Mouse (Mus musculus) embryonic facial prominence, embryonic 10.5 days (tissue): ENCODE data around the gene Arhgap27. TPM values are rescaled to one million over a fixed set of nuclear protein-coding genes. Genes with fewer than 3 reads are reported as not detected.
"Not testable (repeated sequence)": the region's sequence is repeated elsewhere in the genome, so short reads cannot be mapped to it uniquely, and the experiment has no call there.

Experiments used
- DNase-seq: peaks from one replicate; pipeline ENCODE4 v3.0.0-alpha.2; 2017; ENCODE audit warnings: low spot score
- H3K27ac ChIP-seq: fragments of 300-500 bp; sonication (generic); replicated peaks from 2 replicates; pipeline ENCODE4 v1.5.1; 2016; ENCODE audit warnings: mild to moderate bottlenecking
- H3K27me3 ChIP-seq: fragments of 300-500 bp; sonication (generic); replicated peaks from 2 replicates; pipeline ENCODE4 v1.6.1; 2016; ENCODE audit warnings: low read depth, mild to moderate bottlenecking; ENCODE audit not compliant: poor library complexity, severe bottlenecking
- H3K36me3 ChIP-seq: fragments of 300-500 bp; sonication (generic); replicated peaks from 2 replicates; pipeline ENCODE4 v1.6.1; 2016; ENCODE audit warnings: mild to moderate bottlenecking, moderate library complexity
- H3K4me1 ChIP-seq: fragments of 300-500 bp; sonication (generic); 2 replicates; pipeline ENCODE4 v1.6.1; 2016
- H3K4me3 ChIP-seq: fragments of 300-500 bp; sonication (generic); 2 replicates; pipeline ENCODE4 v1.5.1; 2016; ENCODE audit warnings: mild to moderate bottlenecking, moderate library complexity
- H3K9me3 ChIP-seq: fragments of 300-500 bp; sonication (generic); 2 replicates; pipeline ENCODE4 v1.6.1; 2016; ENCODE audit warnings: mild to moderate bottlenecking
- WGBS: fragments of 180-500 bp; shearing (Covaris S2); methylation state at CpG from one replicate; pipeline ENCODE4 v1.1.7; 2016; 5-methylcytosine and 5-hydroxymethylcytosine counted together
- polyA plus RNA-seq: library from polyadenylated mRNA; unstranded; fragments of >200 nt; fragmentation: Nextera tagmentation; extraction: Ambion mirVana; gene quantifications from 2 replicates; pipeline ENCODE4 v1.2.1, GENCODE M21; 2016

Gene Arhgap27
- 5.3 and 5.8 TPM in 2 replicates for polyA plus RNA-seq

GRCm38 (mm10) chr11:103363214-103364148 is at the start of gene Arhgap27:
Gene Arhgap27 (minus strand): TSS chr11:103363692.
- Histone ChIP-seq H3K9me3 (no peaks in the 10 kb centered on the region), H3K36me3 (peaks cover 30% of the 10 kb centered on the region), H3K27me3 (peaks cover 78% of the 10 kb centered on the region), H3K4me3 (peak within 1 kb of the TSS; percentile 68), H3K27ac (peak within 1 kb of the TSS; percentile 80), H3K4me1 (peaks cover 60% of the 10 kb centered on the region)
- 2% methylated on average over 35 of the region's 35 CpGs for WGBS
- peak; percentile 62 for DNase-seq

DNA sequence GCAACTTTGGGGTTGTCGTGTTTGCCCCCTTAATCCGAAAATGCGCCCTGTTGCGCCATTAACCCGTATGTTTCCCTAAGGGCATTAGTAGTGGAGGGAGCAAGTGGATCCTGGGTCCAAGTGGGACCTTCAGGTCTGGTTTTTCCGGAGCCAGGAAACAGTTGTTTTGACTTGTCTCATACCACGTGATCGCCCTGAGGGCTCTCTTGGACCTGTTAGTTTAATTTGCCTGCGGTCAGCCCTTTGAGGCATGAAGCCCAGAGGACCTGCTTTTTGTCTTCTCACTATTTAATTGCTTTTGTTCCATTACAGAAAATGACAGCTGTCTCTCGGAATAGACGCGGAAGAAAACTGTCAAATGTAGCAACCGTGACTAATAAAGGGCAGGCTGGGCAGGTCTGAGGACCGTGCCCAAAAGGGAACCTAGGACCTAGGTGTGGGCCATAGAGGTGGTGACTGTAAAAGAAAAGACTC is 49.5 kb upstream of the Arhgap27 start:
- no peak for DNase-seq
- 2% methylated on average over 14 of the region's 14 CpGs for WGBS
- peak overlapping the region; percentile 87 for H3K27ac ChIP-seq
- H3K4me3 ChIP-seq: peak overlapping the region; percentile 93
- H3K9me3 ChIP-seq: no peaks in the 10 kb centered on the region
- peaks cover 24% of the 10 kb centered on the region for H3K4me1 ChIP-seq
- H3K27me3 ChIP-seq: no peaks in the 10 kb centered on the region
- H3K36me3 ChIP-seq: peaks cover 7% of the 10 kb centered on the region; the same call in 1 of the 2 replicates

DNA sequence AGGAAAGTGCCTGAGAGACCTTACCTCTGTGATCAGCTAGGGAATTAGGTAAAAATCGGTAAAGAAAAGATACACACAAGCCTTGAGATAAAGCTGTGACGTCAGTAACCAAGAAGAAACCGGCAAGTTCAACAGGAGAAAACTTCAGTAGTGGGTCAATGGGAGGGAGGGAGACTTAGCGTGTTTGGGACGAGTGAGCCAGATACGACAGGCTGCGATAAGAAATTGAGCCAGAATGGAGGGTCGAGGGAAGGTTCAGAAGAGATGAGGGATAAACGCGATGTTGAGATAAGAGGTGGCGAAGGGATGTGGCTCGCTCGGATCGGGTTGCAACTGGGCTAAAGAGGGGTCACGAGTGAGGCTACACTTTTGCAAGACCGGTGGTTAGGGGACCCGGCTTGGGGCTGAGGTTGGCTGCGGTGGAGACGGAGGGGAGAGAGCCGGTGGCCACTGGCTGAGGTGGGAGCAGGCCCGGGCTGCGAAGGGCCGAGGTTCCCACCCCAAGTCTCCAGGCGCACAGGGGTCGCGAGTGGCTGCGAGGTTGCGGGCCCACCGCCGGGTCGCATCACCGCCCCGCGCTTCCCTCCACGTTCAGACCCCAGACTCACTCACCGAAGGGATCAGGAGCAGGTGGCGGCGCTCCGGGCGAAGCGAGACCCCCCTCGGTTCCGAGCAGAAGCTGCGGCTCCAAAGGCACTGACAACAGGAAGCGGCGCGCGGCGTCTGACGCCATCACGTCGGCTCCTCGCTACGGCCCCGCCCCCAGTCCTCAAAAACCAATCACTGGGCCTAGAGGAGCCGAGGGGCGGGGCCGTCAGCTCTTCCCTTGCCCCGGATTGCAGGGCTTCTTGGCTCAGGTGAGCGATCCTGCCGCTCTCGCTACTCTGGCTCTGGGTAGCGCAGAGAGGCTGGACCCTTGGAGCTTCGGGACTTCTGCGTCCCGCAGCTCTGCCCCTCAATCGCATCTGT is 48.8 kb upstream of the Arhgap27 start, which contains the start of gene Plekhm1:
TSS of gene Plekhm1 (minus strand) at position 707 of the 969 bp plus-strand sequence.
- Histone ChIP-seq H3K36me3 (peaks cover 7% of the 10 kb centered on the region; the same call in 1 of the 2 replicates), H3K9me3 (no peaks in the 10 kb centered on the region), H3K27ac (peak within 1 kb of the TSS; percentile 87), H3K4me3 (peak within 1 kb of the TSS; percentile 93), H3K4me1 (peaks cover 24% of the 10 kb centered on the region), H3K27me3 (no peaks in the 10 kb centered on the region)
- under 1% methylated on average over 67 of the region's 67 CpGs for WGBS
- peak; percentile 97 for DNase-seq

- peaks cover 24% of the 10 kb centered on the region for H3K4me1 ChIP-seq
- no peaks in the 10 kb centered on the region for H3K27me3 ChIP-seq
- no peak overlapping the region for H3K27ac ChIP-seq
- H3K9me3 ChIP-seq: no peaks in the 10 kb centered on the region
- peak overlapping the region; percentile 93; the same call in 1 of the 2 replicates for H3K4me3 ChIP-seq
- no peak for DNase-seq
- WGBS: 82% methylated on average over 1 of the region's 1 CpGs
- H3K36me3 ChIP-seq: peaks cover 12% of the 10 kb centered on the region; the same call in 1 of the 2 replicates
These were observed 47.8 kb upstream of the Arhgap27 start for GRCm38 (mm10) chr11:103411301-103411700.

DNA sequence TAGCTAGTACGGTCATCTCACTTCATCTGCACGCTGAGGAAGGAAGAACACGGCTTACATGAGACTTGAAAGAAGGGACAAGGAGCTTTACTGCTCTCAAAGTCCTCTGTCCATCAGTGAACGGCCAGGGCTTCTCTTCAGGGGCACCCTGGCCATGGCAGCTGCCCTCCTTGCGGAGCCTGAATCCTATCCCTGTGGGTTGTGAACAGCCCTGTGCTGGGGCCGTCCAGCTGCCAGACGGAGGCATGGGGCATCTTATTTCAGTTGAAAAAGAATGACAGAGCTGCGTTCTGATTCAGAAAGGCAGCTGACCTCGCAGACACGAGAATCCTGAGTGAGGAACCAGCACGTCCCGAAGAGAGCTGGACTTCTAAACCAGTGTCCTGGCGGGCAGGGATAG is 45.4 kb upstream of the Arhgap27 start:
- Histone ChIP-seq H3K27me3 (no peaks in the 10 kb centered on the region), H3K4me1 (peaks cover 25% of the 10 kb centered on the region), H3K27ac (no peak overlapping the region), H3K36me3 (peaks cover 26% of the 10 kb centered on the region; the same call in 1 of the 2 replicates), H3K4me3 (no peak overlapping the region), H3K9me3 (no peaks in the 10 kb centered on the region)
- 93% methylated on average over 13 of the region's 13 CpGs for WGBS
- no peak for DNase-seq

GRCm38 (mm10) chr11:103407136-103407535 is 43.6 kb upstream of the Arhgap27 start:
- not testable (repeated sequence) for H3K4me3 ChIP-seq, H3K9me3 ChIP-seq, H3K27me3 ChIP-seq, H3K27ac ChIP-seq, DNase-seq
- Histone ChIP-seq H3K4me1 (peaks cover 19% of the 10 kb centered on the region), H3K36me3 (peaks cover 43% of the 10 kb centered on the region)
- WGBS: 70% methylated on average over 5 of the region's 5 CpGs

DNA sequence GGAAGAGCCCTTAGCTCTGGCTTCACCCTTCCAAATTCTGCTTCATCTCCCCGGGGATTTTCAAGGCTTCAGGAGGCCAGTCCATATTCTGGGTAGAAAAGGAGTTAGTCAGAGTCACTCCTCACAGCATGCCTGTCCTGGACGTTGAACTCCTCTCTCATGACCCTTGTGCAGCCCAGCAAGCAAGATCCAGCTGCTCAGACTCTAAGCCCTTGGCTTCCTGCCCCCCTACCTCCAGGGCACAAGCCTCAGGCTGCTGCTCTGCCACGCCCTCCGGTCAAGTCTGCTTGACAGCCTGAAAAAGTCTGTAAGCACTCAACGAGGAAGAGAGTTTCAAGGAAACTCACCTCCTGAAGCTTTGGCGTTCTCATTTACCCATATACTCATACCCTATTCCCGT is 43.1 kb upstream of the Arhgap27 start:
- no peak overlapping the region for H3K27ac ChIP-seq
- H3K36me3 ChIP-seq: peaks cover 47% of the 10 kb centered on the region
- no peaks in the 10 kb centered on the region for H3K9me3 ChIP-seq
- H3K27me3 ChIP-seq: no peaks in the 10 kb centered on the region
- DNase-seq: no peak
- 74% methylated on average over 7 of the region's 7 CpGs for WGBS
- no peak overlapping the region for H3K4me3 ChIP-seq
- H3K4me1 ChIP-seq: peaks cover 13% of the 10 kb centered on the region

DNA sequence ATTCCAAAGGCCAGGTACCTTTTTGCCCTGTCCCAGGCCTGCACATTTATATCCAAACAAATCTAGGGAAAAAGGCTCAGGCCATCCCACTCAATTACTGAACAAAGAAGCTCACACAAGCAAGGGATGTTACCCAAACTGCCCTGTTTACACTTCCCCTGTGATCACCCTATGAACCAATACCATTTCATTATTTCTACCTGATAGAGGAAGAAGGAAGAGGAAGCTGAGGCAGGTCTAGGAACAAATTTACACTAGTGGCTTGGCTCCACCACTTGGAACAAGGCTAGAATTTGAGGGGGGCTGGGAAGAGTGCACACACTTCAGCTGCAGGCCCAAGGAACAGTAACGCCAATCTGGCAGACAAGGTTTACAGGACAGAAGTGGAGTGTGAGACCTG is 42.3 kb upstream of the Arhgap27 start:
- H3K27me3 ChIP-seq: no peaks in the 10 kb centered on the region
- peaks cover 6% of the 10 kb centered on the region for H3K4me1 ChIP-seq
- no peak overlapping the region for H3K27ac ChIP-seq
- no peak for DNase-seq
- WGBS: 92% methylated on average over 1 of the region's 1 CpGs
- H3K36me3 ChIP-seq: peaks cover 51% of the 10 kb centered on the region
- H3K4me3 ChIP-seq: no peak overlapping the region
- no peaks in the 10 kb centered on the region for H3K9me3 ChIP-seq

GRCm38 (mm10) chr11:103404618-103405017 is 41.1 kb upstream of the Arhgap27 start:
- H3K4me1 ChIP-seq: 0 out of 2 replicates have a peak, but pooled peaks cover 3% of the 10 kb centered on the region
- peaks cover 51% of the 10 kb centered on the region for H3K36me3 ChIP-seq
- H3K27ac ChIP-seq: no peak overlapping the region
- no peak for DNase-seq
- no peak overlapping the region for H3K4me3 ChIP-seq
- H3K27me3 ChIP-seq: no peaks in the 10 kb centered on the region
- H3K9me3 ChIP-seq: no peaks in the 10 kb centered on the region

- peaks cover 48% of the 10 kb centered on the region for H3K36me3 ChIP-seq
These were observed 40.3 kb upstream of the Arhgap27 start for GRCm38 (mm10) chr11:103403776-103404175.

GRCm38 (mm10) chr11:103402738-103403137 is 39.2 kb upstream of the Arhgap27 start:
- no peak for DNase-seq
- H3K27me3 ChIP-seq: no peaks in the 10 kb centered on the region
- 92% methylated on average over 5 of the region's 5 CpGs for WGBS
- no peak overlapping the region for H3K27ac ChIP-seq
- H3K4me3 ChIP-seq: no peak overlapping the region
- no peaks in the 10 kb centered on the region for H3K9me3 ChIP-seq
- 0 out of 2 replicates have a peak, but pooled peaks cover 3% of the 10 kb centered on the region for H3K4me1 ChIP-seq
- H3K36me3 ChIP-seq: peaks cover 49% of the 10 kb centered on the region

More at GRCm38 (mm10) chr11:103403776-103404175, 40.3 kb upstream of the Arhgap27 start:
- Histone ChIP-seq H3K9me3 (no peaks in the 10 kb centered on the region), H3K4me1 (0 out of 2 replicates have a peak, but pooled peaks cover 3% of the 10 kb centered on the region), H3K27me3 (no peaks in the 10 kb centered on the region), H3K27ac (no peak overlapping the region), H3K4me3 (no peak overlapping the region)
- DNase-seq: no peak
- WGBS: 64% methylated on average over 4 of the region's 4 CpGs

DNA sequence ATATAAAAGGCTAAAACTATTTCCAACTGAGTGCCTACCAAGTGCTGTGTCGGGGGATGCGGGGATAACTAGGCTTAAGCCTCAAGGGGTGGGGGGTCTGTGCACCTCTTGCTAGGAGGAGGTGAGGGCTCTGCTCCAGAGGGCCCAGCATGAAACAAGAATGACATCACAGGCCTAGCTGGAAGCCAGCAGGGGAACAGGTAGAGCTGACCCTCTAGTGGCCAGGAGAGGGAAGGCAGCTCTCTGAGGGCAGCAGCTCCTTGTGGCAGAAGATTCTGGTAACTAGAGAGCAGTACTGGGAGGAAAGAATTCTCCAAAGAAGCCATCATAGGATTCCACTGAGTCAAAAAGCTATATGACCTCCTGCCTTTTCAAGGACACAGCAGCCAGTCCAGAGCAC is 38.7 kb upstream of the Arhgap27 start:
- Histone ChIP-seq H3K4me1 (0 out of 2 replicates have a peak, but pooled peaks cover 3% of the 10 kb centered on the region), H3K4me3 (no peak overlapping the region), H3K9me3 (no peaks in the 10 kb centered on the region), H3K27me3 (no peaks in the 10 kb centered on the region), H3K36me3 (peaks cover 49% of the 10 kb centered on the region), H3K27ac (no peak overlapping the region)
- peak; percentile 58 for DNase-seq
- 58% methylated on average over 2 of the region's 2 CpGs for WGBS
